Mouse (Mus musculus): ENCODE results near the gene Atp6v1a.

DNA sequence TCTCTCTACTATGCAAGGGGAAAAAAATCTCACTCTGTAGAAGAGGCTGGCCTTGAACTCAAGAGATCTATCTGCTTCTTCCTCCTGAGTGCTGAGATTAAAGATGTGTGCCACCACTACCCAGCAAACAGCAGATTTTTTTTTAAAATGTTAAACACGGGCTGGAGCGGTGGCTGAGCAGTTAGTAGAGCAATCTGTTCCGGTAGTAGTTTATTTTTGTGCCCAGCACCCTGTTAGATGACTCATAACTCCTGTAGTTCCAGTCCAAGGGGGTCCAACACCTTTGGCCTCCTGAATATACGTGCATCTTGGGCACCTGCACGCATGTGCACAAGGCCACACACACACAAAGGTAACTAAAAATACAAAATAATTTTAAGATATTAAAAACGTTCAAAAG, 16.9 kb downstream of the Atp6v1a start:
- TF ChIP-seq CTCF (IDR thresholded peaks at IDR 0.05; ENCODE audit: borderline replicate concordance, control insufficient read depth, extremely low read depth, insufficient read depth, low read length, poor library complexity) (no peak), POLR2A (IDR thresholded peaks at IDR 0.05; ENCODE audit: control insufficient read depth, extremely low read depth, insufficient read depth, low read length, poor library complexity) (no peak)

Measured in thymus, adult 2 months (tissue).